Mouse (Mus musculus): ENCODE results near the gene Sh2d4b. TPM values are rescaled to one million over a fixed set of nuclear protein-coding genes. Genes with fewer than 3 reads are reported as not detected.

The Sh2d4b gene
- polyA plus RNA-seq (2015; fragmentation: Nextera tagmentation; extraction: Ambion mirVana), result 0.37 and 0.40 TPM in 2 replicates

GRCm38 (mm10) chr14:40893196-40893595 lies at the start of gene Sh2d4b:
Gene Sh2d4b, minus strand, starts transcription at chr14:40893266.

Other genes starting within 250 kb of the Sh2d4b start
- gene Tspan14, start 73.5 kb upstream of the Sh2d4b start, polyA plus RNA-seq (2015; fragmentation: Nextera tagmentation; extraction: Ambion mirVana), result 20.7 and 25.4 TPM in 2 replicates
- 14.4 and 53.2 TPM in 2 replicates for gene Fam213a, start 120.5 kb upstream of the Sh2d4b start, polyA plus RNA-seq (2015; fragmentation: Nextera tagmentation; extraction: Ambion mirVana)
- gene Dydc2, start 175.9 kb upstream of the Sh2d4b start, polyA plus RNA-seq (2015; fragmentation: Nextera tagmentation; extraction: Ambion mirVana), result not detected in 2 replicates
- gene Dydc1, start 179.6 kb upstream of the Sh2d4b start, polyA plus RNA-seq (2015; fragmentation: Nextera tagmentation; extraction: Ambion mirVana), result not detected in 2 replicates
- 0.32 and 0.55 TPM in 2 replicates for gene Mat1a, start 211.8 kb upstream of the Sh2d4b start, polyA plus RNA-seq (2015; fragmentation: Nextera tagmentation; extraction: Ambion mirVana)
- 0.17 and 0.30 TPM in 2 replicates for gene Sftpa1, start 238.5 kb upstream of the Sh2d4b start, polyA plus RNA-seq (2015; fragmentation: Nextera tagmentation; extraction: Ambion mirVana)